Mouse (Mus musculus) 3134 (cell line): ENCODE data around the gene Gm12184.

Experiments
- DNase-seq: peaks from one replicate; pipeline ENCODE4 v3.0.0-alpha.2; 2011; ENCODE audit warnings: low spot score; ENCODE audit not compliant: insufficient read length; ENCODE audit errors: extremely low read depth

The Gm12184 gene

GRCm38 (mm10) chr11:48776664-48777063 is 49.8 kb downstream of the Gm12184 start:
- DNase-seq = no peak

DNA sequence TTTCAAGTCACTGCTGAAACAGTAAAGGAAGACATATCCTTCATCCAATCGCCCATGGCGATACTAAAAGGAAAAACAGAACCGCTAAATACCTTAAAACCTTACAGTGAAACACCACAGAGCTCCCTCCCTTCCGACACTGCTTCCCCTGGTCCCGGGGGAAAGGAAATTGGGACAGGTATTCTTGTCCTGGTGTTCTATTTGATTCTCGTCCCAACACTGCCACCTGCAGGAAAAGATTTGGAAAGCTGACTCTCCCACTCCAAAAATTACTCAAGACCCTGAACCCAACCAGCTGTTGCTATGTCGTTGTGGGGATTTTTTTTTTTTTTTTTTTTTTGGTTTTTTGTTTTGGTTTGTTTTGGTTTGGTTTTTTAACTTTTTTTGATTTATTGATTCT is 51.0 kb downstream of the Gm12184 start:
- no peak for DNase-seq
